Mouse (Mus musculus): ENCODE results near the gene Ptges.

Ptges gene

GRCm38 (mm10) chr2:30899397-30900069, 30.1 kb downstream of the Ptges start:
- DNase-seq (ENCODE audit: low spot score), result no peak

GRCm38 (mm10) chr2:30897291-30897690, 32.4 kb downstream of the Ptges start:
- no peak for DNase-seq (ENCODE audit: low spot score)

- DNase-seq (ENCODE audit: low spot score), result no peak
Measured at GRCm38 (mm10) chr2:30893946-30894345, 35.7 kb downstream of the Ptges start.

GRCm38 (mm10) chr2:30893399-30893798, 36.3 kb downstream of the Ptges start:
- no peak for DNase-seq (ENCODE audit: low spot score)

- peak; percentile 85 for DNase-seq (ENCODE audit: low spot score)
Measured at GRCm38 (mm10) chr2:30891002-30891401, 38.7 kb downstream of the Ptges start.

- no peak for DNase-seq (ENCODE audit: low spot score)
Measured at GRCm38 (mm10) chr2:30885453-30886163, 44.1 kb downstream of the Ptges start.

- DNase-seq (ENCODE audit: low spot score), result no peak
Measured at GRCm38 (mm10) chr2:30884852-30885373, 44.8 kb downstream of the Ptges start.

- DNase-seq (ENCODE audit: low spot score), result no peak
Measured at GRCm38 (mm10) chr2:30881215-30881614, 48.4 kb downstream of the Ptges start.

GRCm38 (mm10) chr2:30879481-30879880, 50.2 kb downstream of the Ptges start:
- DNase-seq (ENCODE audit: low spot score), result no peak

- no peak for DNase-seq (ENCODE audit: low spot score)
Measured at GRCm38 (mm10) chr2:30875621-30876432, 53.8 kb downstream of the Ptges start.

GRCm38 (mm10) chr2:30875096-30875495, 54.6 kb downstream of the Ptges start:
- DNase-seq (ENCODE audit: low spot score), result no peak

- DNase-seq (ENCODE audit: low spot score), result no peak
Measured at GRCm38 (mm10) chr2:30874445-30874844, 55.2 kb downstream of the Ptges start.

GRCm38 (mm10) chr2:30872669-30873068, 57.0 kb downstream of the Ptges start:
- DNase-seq (ENCODE audit: low spot score), result no peak

- DNase-seq (ENCODE audit: low spot score), result no peak
Measured at GRCm38 (mm10) chr2:30870863-30871262, 58.8 kb downstream of the Ptges start.

- no peak for DNase-seq (ENCODE audit: low spot score)
Measured at GRCm38 (mm10) chr2:30865426-30865825, 64.2 kb downstream of the Ptges start.

- DNase-seq (ENCODE audit: low spot score), result peak; percentile 13
Measured at GRCm38 (mm10) chr2:30864968-30865381, 64.7 kb downstream of the Ptges start.

- DNase-seq (ENCODE audit: low spot score), result no peak
Measured at GRCm38 (mm10) chr2:30863574-30863973, 66.1 kb downstream of the Ptges start.

GRCm38 (mm10) chr2:30862081-30862480, 67.6 kb downstream of the Ptges start:
- DNase-seq (ENCODE audit: low spot score), result no peak

- no peak for DNase-seq (ENCODE audit: low spot score)
Measured at GRCm38 (mm10) chr2:30859782-30860181, 69.9 kb downstream of the Ptges start.

- no peak for DNase-seq (ENCODE audit: low spot score)
Measured at GRCm38 (mm10) chr2:30857076-30857475, 72.6 kb downstream of the Ptges start.

- DNase-seq (ENCODE audit: low spot score), result no peak
Measured at GRCm38 (mm10) chr2:30852771-30853313, 76.8 kb downstream of the Ptges start.

GRCm38 (mm10) chr2:30850581-30850980, 79.1 kb downstream of the Ptges start:
- no peak for DNase-seq (ENCODE audit: low spot score)

Data from retina, embryonic 14.5 days (tissue).